Mouse (Mus musculus) T-helper 17 cell (primary cell): ENCODE data around the gene Kdm5d.

Experiments used
- in situ Hi-C, 2 experiments: fragments of 300-600 bp; cut with MboI, MseI; formaldehyde crosslinking; loops; 1 replicate in 1 of 2; 2 replicates in 1 of 2; pipeline ENCODE4 v1.15.1; 2025; ENCODE audit warnings: high pct_unique_total_duplicates in 2 of 2

Kdm5d gene

GRCm38 (mm10) chrY:897393-898227 is at the start of gene Kdm5d:
Gene Kdm5d (plus strand): TSS chrY:897788.
- in situ Hi-C loops: no loop called here

- in situ Hi-C loops: no loop called here
Observed at GRCm38 (mm10) chrY:872404-872803, 25.2 kb upstream of the Kdm5d start.

GRCm38 (mm10) chrY:872855-873549 is 24.6 kb upstream of the Kdm5d start:
- in situ Hi-C loops: no loop called here
